Mouse (Mus musculus): ENCODE measurements around the gene Exosc10.

- TF ChIP-seq CTCF (IDR thresholded peaks at IDR 0.05; ENCODE audit: control insufficient read depth, insufficient read depth, insufficient read length) (no peak), MAX (IDR thresholded peaks at IDR 0.05) (no peak)
Measured at GRCm38 (mm10) chr4:148580765-148581164, 22.5 kb downstream of the Exosc10 start.
